Mouse (Mus musculus) myocyte (in vitro differentiated cells): ENCODE data around the gene Sdk1.

ENCODE experiments used
- E2F4 ChIP-seq: IDR thresholded peaks from one replicate; pipeline ENCODE4 v1.6.1; 2011; ENCODE audit warnings: mild to moderate bottlenecking, control low read depth, moderate library complexity; ENCODE audit not compliant: insufficient read depth
- MAX ChIP-seq: IDR thresholded peaks from one replicate; pipeline ENCODE4 v1.6.1; 2011; ENCODE audit warnings: low read depth, mild to moderate bottlenecking, control low read depth
- MYOD1 ChIP-seq, 3 experiments: IDR thresholded peaks; one replicate each; pipeline ENCODE4 v1.6.1; 2011; ENCODE audit warnings: control low read depth in 2 of 3, low read depth in 2 of 3, mild to moderate bottlenecking in 2 of 3, moderate library complexity in 1 of 3; ENCODE audit not compliant: insufficient read length in 2 of 3, control insufficient read depth in 1 of 3
- MYOG ChIP-seq, 3 experiments: IDR thresholded peaks; one replicate each; pipeline ENCODE4 v1.6.1; 2011; ENCODE audit warnings: control low read depth in 2 of 3, low read depth in 2 of 3, mild to moderate bottlenecking in 2 of 3; ENCODE audit not compliant: insufficient read length in 2 of 3, control insufficient read depth in 1 of 3, insufficient read depth in 1 of 3
- POLR2A ChIP-seq: IDR thresholded peaks from one replicate; pipeline ENCODE4 v1.6.1; 2011; ENCODE audit warnings: low read depth, mild to moderate bottlenecking, control low read depth, moderate library complexity; ENCODE audit not compliant: insufficient read length
- POLR2AphosphoS2 ChIP-seq: IDR thresholded peaks from one replicate; pipeline ENCODE4 v1.6.1; 2011; ENCODE audit warnings: low read depth, control low read depth; ENCODE audit not compliant: insufficient read length
- USF1 ChIP-seq: IDR thresholded peaks from one replicate; pipeline ENCODE4 v1.6.1; 2011; ENCODE audit warnings: low read depth, mild to moderate bottlenecking, control low read depth, moderate library complexity

- no peak for TF ChIP-seq POLR2AphosphoS2
- no peak for TF ChIP-seq POLR2A
- no peak for TF ChIP-seq E2F4
- no peak for TF ChIP-seq MYOD1 (IDR thresholded peaks at IDR 0.05; ENCODE audit: control insufficient read depth in 1 of 3, insufficient read length in 2 of 3, low read depth in 2 of 3)
- TF ChIP-seq USF1: no peak
- TF ChIP-seq MAX: no peak
- TF ChIP-seq MYOG (IDR thresholded peaks at IDR 0.05; ENCODE audit: control insufficient read depth in 1 of 3, insufficient read depth in 1 of 3, insufficient read length in 2 of 3, low read depth in 2 of 3): no peak
These were observed 141.1 kb downstream of the Sdk1 start for GRCm38 (mm10) chr5:141382246-141382835.
